Mouse (Mus musculus) liver, adult 2 months (tissue): ENCODE results near the gene Cdk8. TPM values are rescaled to one million over a fixed set of nuclear protein-coding genes. Genes with fewer than 3 reads are reported as not detected.

Experiments
- DNase-seq: peaks from one replicate; pipeline ENCODE4 v3.0.0-alpha.2; 2011; ENCODE audit warnings: low read depth, low spot score; ENCODE audit errors: extremely low read depth
- H3K27ac ChIP-seq: fragments of 200-500 bp; replicated peaks from 2 replicates; pipeline ENCODE4 v1.5.1; 2012; ENCODE audit warnings: low read depth, mild to moderate bottlenecking, control low read depth, inconsistent platforms, low read length; ENCODE audit not compliant: insufficient read depth
- H3K27me3 ChIP-seq: fragments of 200-500 bp; 2 replicates; pipeline ENCODE4 v1.6.1; 2012; ENCODE audit warnings: mild to moderate bottlenecking, moderate library complexity, low read length, inconsistent platforms; ENCODE audit not compliant: control insufficient read depth, insufficient read depth
- H3K36me3 ChIP-seq: fragments of 200-500 bp; 2 replicates; pipeline ENCODE4 v1.6.1; 2012; ENCODE audit warnings: low read length, inconsistent platforms; ENCODE audit not compliant: control insufficient read depth, insufficient read depth
- H3K4me1 ChIP-seq: fragments of 200-500 bp; 2 replicates; pipeline ENCODE4 v1.6.1; 2011; ENCODE audit warnings: low read length; ENCODE audit not compliant: control insufficient read depth, insufficient read depth
- H3K4me3 ChIP-seq: fragments of 200-500 bp; 2 replicates; pipeline ENCODE4 v1.5.1; 2011; ENCODE audit warnings: low read depth, mild to moderate bottlenecking, control low read depth, low read length, moderate library complexity; ENCODE audit not compliant: insufficient read depth
- H3K79me2 ChIP-seq: fragments of 200-500 bp; 2 replicates; pipeline ENCODE4 v1.6.1; 2012; ENCODE audit warnings: inconsistent platforms, mild to moderate bottlenecking, low read length, moderate library complexity; ENCODE audit not compliant: control insufficient read depth, insufficient read depth
- H3K9ac ChIP-seq: fragments of 200-500 bp; 2 replicates; pipeline ENCODE4 v1.6.1; 2012; ENCODE audit warnings: low read depth, mild to moderate bottlenecking, control low read depth, inconsistent platforms, low read length
- CTCF ChIP-seq: fragments of 200-500 bp; IDR thresholded peaks from 2 replicates; pipeline ENCODE4 v1.5.1; 2011; ENCODE audit warnings: low read depth, low read length, control low read depth
- POLR2A ChIP-seq: fragments of 200-500 bp; IDR thresholded peaks from 2 replicates; pipeline ENCODE4 v1.6.1; 2011; ENCODE audit warnings: low read length, control low read depth; ENCODE audit not compliant: insufficient read depth; ENCODE audit errors: extremely low read depth
- WGBS: fragments of 180-500 bp; shearing (Covaris S2); methylation state at CpG from one replicate; pipeline ENCODE4 v1.1.7; 2018; 5-methylcytosine and 5-hydroxymethylcytosine counted together
- polyA plus RNA-seq: library from polyadenylated mRNA; depleted of rRNA; stranded (reverse); fragments of >200 nt; gene quantifications from 2 replicates; pipeline ENCODE4 v1.2.3, GENCODE M21; 2012
- total RNA-seq: library from RNA; depleted of rRNA; stranded (reverse); fragments of >200 nt; gene quantifications from 2 replicates; pipeline ENCODE4 v1.2.3, GENCODE M21; 2014

Cdk8 gene
- total and polyA plus RNA-seq, 2 experiments, result 25.2 to 27.8 TPM

- Histone ChIP-seq H3K9ac (no peak overlapping the region), H3K27ac (peak overlapping the region; percentile 91), H3K27me3 (no peaks in the 10 kb centered on the region), H3K79me2 (no peaks in the 10 kb centered on the region), H3K4me3 (no peak overlapping the region), H3K4me1 (peaks cover 11% of the 10 kb centered on the region), H3K36me3 (no peaks in the 10 kb centered on the region)
- TF ChIP-seq POLR2A, result no peak
- DNase-seq, result peak; percentile 98
- WGBS, result 21% methylated on average over 8 of the region's 8 CpGs
Observed at GRCm38 (mm10) chr5:146307046-146307743, 76.2 kb downstream of the Cdk8 start.

DNA sequence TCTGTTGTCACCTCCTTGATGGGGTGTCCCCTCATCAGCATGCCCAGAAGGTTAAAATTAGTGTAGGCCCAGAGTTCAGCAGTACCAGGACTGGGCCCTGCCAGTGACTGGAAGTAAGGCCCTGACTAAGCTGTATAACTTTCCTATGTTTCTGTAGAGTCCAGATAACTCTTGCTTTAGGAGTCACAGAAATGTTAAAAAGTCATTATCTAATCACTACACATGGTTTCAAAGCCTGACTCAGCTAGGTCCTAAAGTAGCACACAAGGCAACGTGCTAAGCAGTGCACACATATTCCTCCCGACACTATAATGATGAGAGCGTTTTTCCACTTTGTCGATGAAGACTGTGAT lies 76.7 kb downstream of the Cdk8 start:
- 68% methylated on average over 4 of the region's 4 CpGs for WGBS
- Histone ChIP-seq H3K36me3 (no peaks in the 10 kb centered on the region), H3K4me1 (peaks cover 11% of the 10 kb centered on the region), H3K27me3 (no peaks in the 10 kb centered on the region), H3K4me3 (no peak overlapping the region), H3K79me2 (no peaks in the 10 kb centered on the region), H3K9ac (no peak overlapping the region), H3K27ac (peak overlapping the region; percentile 22)
- no peak for DNase-seq
- TF ChIP-seq POLR2A, result no peak
- TF ChIP-seq CTCF, result no peak

- Histone ChIP-seq H3K4me1 (0 out of 2 replicates have a peak, but pooled peaks cover 2% of the 10 kb centered on the region), H3K36me3 (no peaks in the 10 kb centered on the region), H3K4me3 (no peak overlapping the region), H3K9ac (no peak overlapping the region), H3K27ac (no peak overlapping the region), H3K79me2 (no peaks in the 10 kb centered on the region), H3K27me3 (no peaks in the 10 kb centered on the region)
- DNase-seq, result no peak
- no peak for TF ChIP-seq POLR2A
- TF ChIP-seq CTCF, result no peak
- 79% methylated on average over 6 of the region's 6 CpGs for WGBS
Observed at GRCm38 (mm10) chr5:146314538-146314937, 83.5 kb downstream of the Cdk8 start.

- Histone ChIP-seq H3K79me2 (no peaks in the 10 kb centered on the region), H3K4me3 (no peak overlapping the region), H3K9ac (no peak overlapping the region), H3K36me3 (no peaks in the 10 kb centered on the region), H3K27me3 (no peaks in the 10 kb centered on the region), H3K4me1 (0 out of 2 replicates have a peak, but pooled peaks cover 2% of the 10 kb centered on the region), H3K27ac (no peak overlapping the region)
- 50% methylated on average over 14 of the region's 14 CpGs for WGBS
- no peak for DNase-seq
- TF ChIP-seq CTCF (no peak), POLR2A (no peak)
Observed at GRCm38 (mm10) chr5:146315268-146315921, 84.4 kb downstream of the Cdk8 start.

- Histone ChIP-seq H3K4me3 (no peak overlapping the region), H3K27me3 (no peaks in the 10 kb centered on the region), H3K4me1 (0 out of 2 replicates have a peak, but pooled peaks cover 2% of the 10 kb centered on the region), H3K9ac (no peak overlapping the region), H3K27ac (no peak overlapping the region), H3K79me2 (no peaks in the 10 kb centered on the region), H3K36me3 (no peaks in the 10 kb centered on the region)
- TF ChIP-seq CTCF (no peak), POLR2A (no peak)
- DNase-seq, result no peak
- WGBS, result 97% methylated on average over 5 of the region's 5 CpGs
Observed at GRCm38 (mm10) chr5:146316316-146316715, 85.3 kb downstream of the Cdk8 start.

- DNase-seq, result no peak
- TF ChIP-seq POLR2A (no peak), CTCF (no peak)
- H3K9ac ChIP-seq, result no peak overlapping the region
- no peaks in the 10 kb centered on the region for H3K36me3 ChIP-seq
- no peaks in the 10 kb centered on the region for H3K27me3 ChIP-seq
- H3K79me2 ChIP-seq, result no peaks in the 10 kb centered on the region
- no peak overlapping the region for H3K4me3 ChIP-seq
- H3K27ac ChIP-seq, result no peak overlapping the region
- 84% methylated on average over 5 of the region's 5 CpGs for WGBS
- H3K4me1 ChIP-seq, result 0 out of 2 replicates have a peak, but pooled peaks cover 2% of the 10 kb centered on the region
Observed at GRCm38 (mm10) chr5:146318051-146318450, 87.0 kb downstream of the Cdk8 start.
